Mouse (Mus musculus): ENCODE data around the gene Cyb5d2. TPM values are rescaled to one million over a fixed set of nuclear protein-coding genes. Genes with fewer than 3 reads are reported as not detected.

Cyb5d2 gene
- 7.7 and 8.7 TPM in 2 replicates for polyA plus RNA-seq (2015; fragmentation: Nextera tagmentation; extraction: Ambion mirVana)

DNA sequence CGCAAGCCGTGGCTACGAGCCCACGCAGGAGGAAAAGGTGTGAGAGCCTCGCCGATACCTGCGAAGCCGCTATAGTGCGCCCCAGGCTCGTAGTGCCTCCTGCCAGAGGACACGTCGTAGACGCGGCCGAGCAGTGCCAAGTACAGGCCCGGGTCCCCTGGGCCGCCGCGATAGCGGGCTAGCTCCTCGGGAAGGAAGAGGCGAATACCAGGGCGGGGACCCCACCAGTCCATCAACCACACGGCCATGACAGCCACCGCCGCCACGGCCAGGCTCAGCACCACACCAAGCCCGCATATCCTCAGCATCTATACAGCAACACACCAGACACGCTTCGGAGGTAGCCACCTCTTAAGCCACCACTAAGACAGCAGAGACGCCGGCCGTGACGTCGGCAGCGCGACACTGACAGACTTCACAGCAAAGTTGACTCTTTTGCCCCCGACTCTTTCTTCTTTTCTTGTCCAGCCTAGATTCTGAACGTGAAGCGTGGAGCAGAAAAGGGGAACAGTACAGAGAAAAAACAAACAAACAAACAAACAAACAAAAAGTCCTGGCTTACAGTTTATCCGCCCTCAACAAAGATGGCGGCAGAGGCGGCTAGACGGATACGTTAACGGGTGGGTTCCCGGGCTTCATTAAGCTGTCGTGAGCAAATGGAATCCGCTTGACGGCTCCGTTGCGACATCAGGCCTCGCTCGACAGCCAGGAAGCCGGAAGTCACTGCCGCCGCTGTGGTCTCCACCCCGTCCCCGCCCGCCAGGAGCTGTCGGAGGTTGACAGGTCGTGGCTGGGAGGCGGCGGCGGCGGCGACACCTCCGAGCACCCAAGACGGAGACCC, at the start of gene Cyb5d2, which contains the start of gene Zzef1:
TSS of gene Cyb5d2 (minus strand) at position 688 of the 841 bp plus-strand sequence.
TSS of gene Zzef1 (plus strand) at position 772 of the 841 bp plus-strand sequence.
- peak within 1 kb of the TSS; percentile 86 for H3K9ac ChIP-seq
- no peaks in the 10 kb centered on the region for H3K36me3 ChIP-seq (replicated peaks)
- H3K4me3 ChIP-seq, result peak within 1 kb of the TSS; percentile 96
- no peaks in the 10 kb centered on the region for H3K27me3 ChIP-seq (replicated peaks)
- WGBS, result under 1% methylated on average over 69 of the region's 69 CpGs
- H3K4me1 ChIP-seq, result peaks cover 31% of the 10 kb centered on the region
- peak; percentile 97 for ATAC-seq (replicated peaks)
- peak within 1 kb of the TSS; percentile 91 for H3K27ac ChIP-seq
- no peaks in the 10 kb centered on the region for H3K9me3 ChIP-seq
- peak within 1 kb of the TSS; percentile 89 for H3K4me2 ChIP-seq

DNA sequence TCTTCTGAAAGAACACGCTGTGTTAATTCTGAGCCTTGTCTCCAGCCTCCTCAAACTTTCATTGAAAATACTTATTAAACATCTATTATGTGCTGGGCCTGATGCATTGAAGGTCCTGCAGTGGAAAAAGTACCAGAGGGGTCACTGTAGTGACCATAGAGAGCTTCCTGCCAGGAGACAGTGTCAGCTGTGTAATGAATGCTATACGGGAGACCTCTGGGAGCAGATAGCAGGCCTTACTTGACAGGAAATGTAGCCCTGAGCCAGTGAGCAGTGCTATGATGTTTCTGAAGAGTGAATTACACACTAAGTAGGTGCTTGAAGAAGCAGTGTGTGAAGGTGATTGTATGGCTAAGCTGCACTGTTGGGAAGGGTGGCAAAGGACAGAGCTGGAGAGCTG, 49.6 kb upstream of the Cyb5d2 start:
- H3K27me3 ChIP-seq (replicated peaks), result no peaks in the 10 kb centered on the region
- peaks cover 36% of the 10 kb centered on the region for H3K36me3 ChIP-seq (replicated peaks)
- no peaks in the 10 kb centered on the region for H3K9me3 ChIP-seq
- H3K4me1 ChIP-seq, result no peaks in the 10 kb centered on the region
- H3K4me2 ChIP-seq, result no peak overlapping the region
- 97% methylated on average over 2 of the region's 2 CpGs for WGBS
- H3K4me3 ChIP-seq, result no peak overlapping the region
- no peak overlapping the region for H3K9ac ChIP-seq
- no peak overlapping the region for H3K27ac ChIP-seq
- ATAC-seq (replicated peaks), result no peak

DNA sequence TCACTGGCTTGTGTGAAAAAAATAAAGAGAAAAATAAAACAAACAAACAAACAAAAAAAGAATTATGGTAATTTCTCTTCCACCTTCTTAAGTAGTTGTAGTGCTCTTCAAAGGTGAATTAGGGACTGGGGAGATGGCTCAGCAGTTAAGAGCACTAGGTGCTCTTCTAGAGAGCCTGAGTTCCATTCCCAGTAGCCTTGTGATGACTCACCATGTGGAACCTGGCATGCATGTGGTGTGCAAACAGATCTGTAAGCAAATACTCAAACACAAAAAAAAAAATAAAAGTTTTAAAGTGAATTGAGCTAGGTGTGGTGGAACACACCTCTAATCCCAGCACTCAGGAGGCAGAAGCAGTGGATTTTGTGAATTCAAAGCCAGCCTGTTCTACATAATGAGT, 47.6 kb upstream of the Cyb5d2 start:
- Histone ChIP-seq H3K4me1 (no peaks in the 10 kb centered on the region), H3K9me3 (no peaks in the 10 kb centered on the region), H3K27ac (no peak overlapping the region), H3K4me3 (no peak overlapping the region), H3K4me2 (no peak overlapping the region), H3K27me3 (replicated peaks) (no peaks in the 10 kb centered on the region), H3K36me3 (replicated peaks) (peaks cover 27% of the 10 kb centered on the region; the same call in 1 of the 2 replicates), H3K9ac (no peak overlapping the region)
- no peak for ATAC-seq (replicated peaks)

DNA sequence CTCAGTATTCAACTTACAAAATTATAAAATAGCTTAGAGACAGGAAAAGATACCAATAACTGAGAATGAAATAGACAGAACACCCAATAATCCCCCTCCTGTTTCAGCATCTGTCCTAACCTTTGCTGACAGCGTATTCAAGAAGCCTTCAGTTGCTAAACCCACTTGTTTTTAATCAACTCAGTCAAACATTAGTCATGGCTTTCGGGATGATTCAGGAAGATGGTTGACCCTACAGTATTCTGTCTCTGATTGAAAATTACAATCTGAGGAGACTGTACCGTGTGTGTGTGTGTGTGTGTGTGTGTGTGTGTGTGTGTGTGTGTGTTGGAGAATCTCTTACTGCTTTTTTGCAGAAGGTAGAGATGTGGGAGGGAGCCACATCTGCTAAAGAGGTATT, 46.8 kb upstream of the Cyb5d2 start:
- Histone ChIP-seq H3K27ac (no peak overlapping the region), H3K9me3 (no peaks in the 10 kb centered on the region), H3K9ac (no peak overlapping the region), H3K27me3 (replicated peaks) (no peaks in the 10 kb centered on the region), H3K4me1 (no peaks in the 10 kb centered on the region), H3K4me3 (no peak overlapping the region), H3K36me3 (replicated peaks) (peaks cover 27% of the 10 kb centered on the region; the same call in 1 of the 2 replicates), H3K4me2 (no peak overlapping the region)
- no peak for ATAC-seq (replicated peaks)
- 85% methylated on average over 3 of the region's 3 CpGs for WGBS

DNA sequence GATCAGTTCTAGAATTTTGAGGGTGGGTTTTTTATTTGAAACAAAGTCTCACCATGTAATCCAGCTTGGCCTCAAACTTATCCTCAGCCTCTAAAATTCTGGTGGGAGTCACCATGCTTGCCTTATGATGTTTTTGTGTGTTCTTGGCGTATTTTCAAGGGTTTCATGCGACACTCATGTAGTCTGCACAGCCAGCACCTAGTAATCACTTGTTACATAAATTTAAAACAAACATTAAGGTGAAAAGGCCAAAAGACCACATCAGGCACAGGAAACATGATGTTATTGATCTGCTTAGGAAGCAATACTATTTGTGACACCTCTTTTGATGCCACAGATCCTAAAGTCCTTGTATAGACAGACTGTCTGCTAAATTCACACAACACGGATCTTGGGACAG, 33.9 kb upstream of the Cyb5d2 start:
- WGBS, result 93% methylated on average over 3 of the region's 3 CpGs
- peaks cover 62% of the 10 kb centered on the region for H3K36me3 ChIP-seq (replicated peaks)
- no peak for ATAC-seq (replicated peaks)

DNA sequence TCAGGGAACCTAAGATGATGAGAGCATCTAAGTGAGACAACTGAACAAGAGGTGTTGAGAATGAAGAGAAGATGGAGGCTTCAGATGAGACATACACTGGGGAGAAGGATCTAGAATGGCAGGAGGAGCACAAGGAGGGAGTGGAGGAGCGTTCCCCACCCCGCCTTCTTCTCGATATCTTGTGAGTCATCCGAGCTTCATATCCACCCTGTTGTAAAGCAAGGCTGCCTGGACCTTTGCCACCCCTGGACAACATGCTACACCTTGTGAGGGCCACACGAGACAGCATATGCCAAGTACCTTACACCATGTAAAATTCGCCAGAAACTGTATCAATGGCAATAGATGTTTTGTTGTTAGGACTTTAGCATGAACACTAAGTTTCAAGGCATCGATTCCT, 25.1 kb upstream of the Cyb5d2 start:
- 92% methylated on average over 7 of the region's 7 CpGs for WGBS
- Histone ChIP-seq H3K4me1 (no peaks in the 10 kb centered on the region), H3K36me3 (replicated peaks) (peaks cover 29% of the 10 kb centered on the region), H3K9me3 (no peaks in the 10 kb centered on the region), H3K4me2 (no peak overlapping the region), H3K27me3 (replicated peaks) (no peaks in the 10 kb centered on the region), H3K4me3 (no peak overlapping the region), H3K9ac (no peak overlapping the region), H3K27ac (no peak overlapping the region)
- no peak for ATAC-seq (replicated peaks)

More for the DNA sequence above, 33.9 kb upstream of the Cyb5d2 start:
- Histone ChIP-seq H3K9ac (no peak overlapping the region), H3K4me1 (no peaks in the 10 kb centered on the region), H3K27me3 (replicated peaks) (no peaks in the 10 kb centered on the region), H3K4me3 (no peak overlapping the region), H3K27ac (no peak overlapping the region), H3K9me3 (no peaks in the 10 kb centered on the region), H3K4me2 (no peak overlapping the region)

DNA sequence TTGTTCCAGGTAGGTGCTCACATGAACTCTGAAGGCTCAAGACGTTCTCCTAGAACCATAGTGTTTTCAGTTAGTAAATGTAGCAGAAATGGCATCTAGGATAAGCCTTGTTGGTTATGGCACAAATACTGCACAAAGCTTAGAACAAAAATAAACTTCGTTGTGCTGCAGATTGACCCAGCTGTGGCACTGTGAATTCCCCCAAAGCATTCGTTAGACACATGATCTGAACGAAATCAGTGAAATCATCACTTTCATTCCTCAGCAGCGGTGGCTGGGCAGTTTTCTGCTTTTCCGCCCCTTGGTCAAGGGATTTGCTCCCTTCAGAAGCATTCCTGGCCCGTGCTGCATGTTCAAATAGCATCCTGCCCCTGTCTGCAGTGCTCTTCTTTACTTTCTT, 22.1 kb upstream of the Cyb5d2 start:
- Histone ChIP-seq H3K27ac (no peak overlapping the region), H3K4me3 (no peak overlapping the region), H3K4me1 (no peaks in the 10 kb centered on the region), H3K9ac (no peak overlapping the region), H3K9me3 (no peaks in the 10 kb centered on the region), H3K36me3 (replicated peaks) (peaks cover 17% of the 10 kb centered on the region), H3K4me2 (no peak overlapping the region), H3K27me3 (replicated peaks) (no peaks in the 10 kb centered on the region)
- WGBS, result 90% methylated on average over 7 of the region's 7 CpGs
- ATAC-seq (replicated peaks), result no peak

DNA sequence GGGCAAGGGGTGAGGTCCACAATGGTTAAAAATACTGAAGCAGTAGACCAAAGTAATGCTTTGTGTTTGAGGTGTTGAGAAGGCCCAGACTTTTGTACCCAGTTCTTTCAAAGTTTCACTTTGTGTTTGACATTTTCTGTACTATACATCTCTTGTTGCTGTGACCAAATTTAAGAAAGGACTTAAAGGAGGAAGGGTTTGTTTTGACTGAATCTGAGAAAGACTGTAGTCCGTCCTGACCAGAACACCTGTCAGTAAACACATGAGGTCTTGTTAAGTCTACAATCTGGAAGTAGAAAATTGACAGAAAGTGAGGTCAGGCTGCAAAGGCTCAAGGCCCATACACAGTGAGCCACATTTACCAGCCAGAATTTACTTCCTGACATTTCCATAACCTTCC, 20.9 kb upstream of the Cyb5d2 start:
- Histone ChIP-seq H3K27ac (no peak overlapping the region), H3K9me3 (no peaks in the 10 kb centered on the region), H3K36me3 (replicated peaks) (peaks cover 12% of the 10 kb centered on the region), H3K4me2 (no peak overlapping the region), H3K27me3 (replicated peaks) (no peaks in the 10 kb centered on the region), H3K4me1 (no peaks in the 10 kb centered on the region), H3K9ac (no peak overlapping the region), H3K4me3 (no peak overlapping the region)
- no peak for ATAC-seq (replicated peaks)
- WGBS, result 90% methylated on average over 1 of the region's 1 CpGs

DNA sequence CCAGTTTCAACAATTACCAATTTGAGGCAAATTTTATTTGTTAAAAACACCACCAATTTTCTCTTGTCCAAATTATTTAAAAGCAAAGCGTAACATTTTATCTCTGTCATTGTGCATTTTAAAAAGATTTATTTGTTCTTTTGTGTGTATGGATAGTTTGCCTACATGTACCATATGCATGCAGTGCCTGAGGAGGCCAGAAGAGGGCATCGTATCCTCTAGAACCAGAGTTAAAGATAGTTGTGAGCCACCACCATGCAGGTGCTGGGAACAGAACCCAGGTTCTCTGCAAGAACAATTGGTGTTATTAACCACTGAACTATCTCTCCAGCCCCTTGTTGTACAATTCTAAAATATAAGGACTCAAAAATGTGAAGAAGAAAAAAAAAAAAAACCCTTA, 18.2 kb upstream of the Cyb5d2 start:
- no peaks in the 10 kb centered on the region for H3K27me3 ChIP-seq (replicated peaks)
- H3K4me2 ChIP-seq, result no peak overlapping the region
- H3K9ac ChIP-seq, result no peak overlapping the region
- ATAC-seq (replicated peaks), result no peak
- no peak overlapping the region for H3K27ac ChIP-seq
- 76% methylated on average over 2 of the region's 2 CpGs for WGBS
- no peak overlapping the region for H3K4me3 ChIP-seq
- no peaks in the 10 kb centered on the region for H3K9me3 ChIP-seq
- no peaks in the 10 kb centered on the region for H3K4me1 ChIP-seq
- H3K36me3 ChIP-seq (replicated peaks), result 0 out of 2 replicates have a peak, but pooled peaks cover 5% of the 10 kb centered on the region

DNA sequence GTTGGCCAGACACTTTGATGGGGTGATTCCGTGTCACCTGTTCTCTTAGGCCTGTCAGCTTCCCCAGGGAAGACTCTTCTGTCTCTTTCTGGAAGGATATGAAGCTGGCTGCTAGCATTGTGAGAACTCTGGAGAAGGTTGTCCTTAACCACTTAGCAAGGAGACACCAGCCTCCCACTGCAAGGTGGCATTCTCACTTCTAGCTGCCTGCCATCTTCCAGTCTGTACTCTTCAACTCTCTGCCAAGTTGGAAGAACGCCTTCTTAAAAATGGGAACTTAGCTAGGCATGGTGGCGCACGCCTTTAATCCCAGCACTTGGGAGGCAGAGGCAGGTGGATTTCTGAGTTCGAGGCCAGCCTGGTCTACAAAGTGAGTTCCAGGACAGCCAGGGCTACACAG, 17.7 kb upstream of the Cyb5d2 start:
- Histone ChIP-seq H3K4me3 (no peak overlapping the region), H3K36me3 (replicated peaks) (no peaks in the 10 kb centered on the region), H3K4me1 (no peaks in the 10 kb centered on the region), H3K4me2 (no peak overlapping the region), H3K9me3 (no peaks in the 10 kb centered on the region), H3K27ac (no peak overlapping the region), H3K27me3 (replicated peaks) (no peaks in the 10 kb centered on the region), H3K9ac (no peak overlapping the region)
- ATAC-seq (replicated peaks), result no peak
- WGBS, result 91% methylated on average over 5 of the region's 5 CpGs

DNA sequence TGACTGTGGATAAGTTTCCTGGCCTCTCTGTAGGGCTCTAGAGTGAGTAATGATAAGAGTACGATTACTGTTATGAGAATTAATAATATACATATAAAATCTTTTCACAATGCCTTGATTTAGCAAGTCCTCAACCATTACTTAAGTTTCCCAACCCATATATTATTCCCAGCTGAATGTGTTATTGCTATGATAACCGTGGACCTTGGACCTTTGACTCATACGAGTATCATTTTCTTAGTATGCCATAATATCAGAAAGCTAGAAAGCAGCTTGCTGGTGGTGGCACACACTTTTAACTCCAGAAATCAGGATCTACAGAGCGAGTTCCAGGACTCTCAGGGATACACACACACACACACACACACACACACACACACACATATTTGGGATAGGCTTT, 12.1 kb upstream of the Cyb5d2 start:
- 86% methylated on average over 4 of the region's 4 CpGs for WGBS
- no peak overlapping the region for H3K9ac ChIP-seq
- H3K4me2 ChIP-seq, result no peak overlapping the region
- no peak overlapping the region for H3K4me3 ChIP-seq
- no peaks in the 10 kb centered on the region for H3K27me3 ChIP-seq (replicated peaks)
- peaks cover 4% of the 10 kb centered on the region; the same call in 1 of the 2 replicates for H3K4me1 ChIP-seq
- no peak overlapping the region for H3K27ac ChIP-seq
- no peaks in the 10 kb centered on the region for H3K36me3 ChIP-seq (replicated peaks)
- ATAC-seq (replicated peaks), result no peak
- no peaks in the 10 kb centered on the region for H3K9me3 ChIP-seq

DNA sequence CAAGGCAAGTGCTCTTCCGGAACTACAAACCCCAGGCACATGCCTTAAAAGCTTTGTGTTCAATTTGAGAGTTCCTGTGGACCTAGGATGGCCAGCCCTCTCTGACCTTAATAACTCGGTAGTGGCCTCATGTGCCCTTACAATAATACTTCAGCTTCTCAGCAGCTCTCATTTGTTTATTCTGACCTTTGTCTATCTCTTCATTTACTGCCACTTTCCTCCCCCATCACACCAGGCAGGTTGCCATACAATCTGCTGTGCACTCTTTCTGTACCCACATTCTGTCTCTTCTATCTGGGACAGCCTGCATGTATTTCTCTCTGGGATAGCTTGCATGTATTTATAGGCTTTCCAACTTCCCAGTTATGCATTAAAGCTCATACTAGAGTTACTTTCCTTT, 10.6 kb upstream of the Cyb5d2 start:
- Histone ChIP-seq H3K36me3 (replicated peaks) (no peaks in the 10 kb centered on the region), H3K27ac (no peak overlapping the region), H3K9me3 (no peaks in the 10 kb centered on the region), H3K27me3 (replicated peaks) (no peaks in the 10 kb centered on the region), H3K4me3 (no peak overlapping the region), H3K4me2 (no peak overlapping the region), H3K9ac (no peak overlapping the region), H3K4me1 (peaks cover 4% of the 10 kb centered on the region; the same call in 1 of the 2 replicates)
- WGBS, result 73% methylated on average over 2 of the region's 2 CpGs
- ATAC-seq (replicated peaks), result no peak

DNA sequence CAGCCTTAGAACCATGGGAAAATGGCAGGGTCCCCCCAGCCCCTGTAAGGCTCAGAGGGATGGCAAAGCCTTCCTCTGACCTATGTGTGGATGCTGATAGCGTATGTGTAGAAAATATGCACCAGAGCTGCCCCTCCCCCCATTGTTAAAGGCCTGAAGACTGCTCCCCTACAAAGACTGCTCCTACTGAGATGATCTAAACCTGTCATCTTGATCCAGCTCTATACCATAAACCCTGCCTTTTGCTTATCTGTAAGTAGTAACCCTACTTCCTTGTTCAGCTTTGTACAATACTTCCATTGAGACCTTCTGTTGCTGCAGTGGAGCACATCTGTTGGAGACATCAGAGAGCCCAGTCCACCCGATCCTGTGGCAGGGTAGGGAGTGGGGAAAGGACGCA, 9.3 kb upstream of the Cyb5d2 start:
- Histone ChIP-seq H3K9me3 (no peaks in the 10 kb centered on the region), H3K9ac (no peak overlapping the region), H3K27me3 (replicated peaks) (no peaks in the 10 kb centered on the region), H3K4me1 (peaks cover 4% of the 10 kb centered on the region), H3K4me2 (no peak overlapping the region), H3K27ac (no peak overlapping the region), H3K36me3 (replicated peaks) (no peaks in the 10 kb centered on the region), H3K4me3 (no peak overlapping the region)
- 87% methylated on average over 3 of the region's 3 CpGs for WGBS
- no peak for ATAC-seq (replicated peaks)
